Mouse (Mus musculus): Measurements from ENCODE around the gene Usp29. TPM values are rescaled to one million over a fixed set of nuclear protein-coding genes. Genes with fewer than 3 reads are reported as not detected.

Gene Usp29
- polyA plus RNA-seq, 1 experiment from 2014 or later: 3.5 TPM

DNA sequence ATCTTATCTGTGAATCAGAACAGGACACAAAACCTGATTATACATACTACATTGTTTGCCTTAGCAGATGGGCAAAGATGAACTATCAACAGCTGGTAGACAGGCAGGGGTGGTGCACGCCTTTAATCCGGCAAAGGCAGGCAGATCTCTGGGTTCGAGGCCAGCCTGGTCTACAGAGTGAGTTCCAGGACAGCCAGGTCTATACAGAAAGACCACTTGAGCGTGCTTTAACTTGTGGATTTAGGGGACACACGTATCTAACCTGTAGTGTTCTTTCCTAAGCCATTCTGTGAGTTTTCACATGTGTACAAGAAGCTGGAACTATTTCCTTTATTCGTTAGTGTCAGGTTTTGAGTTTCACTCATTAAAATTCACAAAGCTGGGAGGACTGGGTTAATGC lies 120.9 kb downstream of the Usp29 start:
- Histone ChIP-seq H3K27ac (ENCODE audit: low read length) (no peak overlapping the region), H3K4me1 (ENCODE audit: control insufficient read depth, insufficient read depth, low read length) (peaks cover 4% of the 10 kb centered on the region), H3K9me3 (ENCODE audit: control insufficient read depth, low read length) (no peaks in the 10 kb centered on the region), H3K9ac (ENCODE audit: low read depth, low read length) (no peak overlapping the region), H3K4me3 (ENCODE audit: low read length) (no peak overlapping the region), H3K4me2 (ENCODE audit: low read depth, low read length) (no peak overlapping the region), H3K36me3 (ENCODE audit: control insufficient read depth, insufficient read depth, low read length) (no peaks in the 10 kb centered on the region), H3K27me3 (replicated peaks; ENCODE audit: control insufficient read depth, insufficient read depth, low read length) (no peaks in the 10 kb centered on the region)
- ATAC-seq: no peak
- WGBS: 70% methylated on average over 6 of the region's 6 CpGs

DNA sequence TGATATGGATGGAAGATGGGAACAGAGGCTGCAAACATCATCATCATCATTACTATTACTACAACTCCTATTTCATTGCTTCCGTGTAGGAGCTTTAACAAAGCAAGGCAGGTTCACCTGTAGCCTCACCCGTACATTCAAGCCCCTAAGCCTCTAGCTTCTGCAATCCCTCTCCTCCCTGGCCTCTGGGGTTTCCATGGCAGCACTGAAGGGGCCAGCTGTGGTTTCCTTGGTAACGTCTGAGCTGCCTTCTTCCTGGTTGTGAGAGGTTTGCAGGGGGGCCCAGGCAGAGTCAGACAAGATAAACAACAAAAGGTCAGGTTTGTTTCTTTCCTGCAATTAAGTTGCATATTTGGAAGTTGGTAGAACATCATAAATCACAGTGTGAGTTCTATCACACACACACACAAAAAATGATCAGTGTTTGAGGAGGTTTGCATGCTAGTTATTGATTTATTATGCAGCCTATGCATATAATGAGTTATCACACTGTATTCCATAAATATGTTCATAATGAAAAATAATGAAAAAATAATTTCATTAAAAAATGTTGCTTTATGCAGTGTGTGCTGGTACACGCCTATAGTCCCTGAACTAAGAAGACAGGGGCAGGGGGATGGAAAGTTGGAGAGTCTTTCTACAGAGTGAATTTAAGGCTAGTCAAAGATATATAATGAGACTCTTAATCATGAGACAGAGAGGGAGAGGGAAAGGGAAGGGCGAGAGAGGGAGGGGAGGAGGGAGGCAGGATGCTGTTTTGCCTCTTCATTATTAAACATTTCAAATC lies 121.5 kb downstream of the Usp29 start:
- H3K27ac ChIP-seq (ENCODE audit: low read length): no peak overlapping the region
- no peaks in the 10 kb centered on the region for H3K27me3 ChIP-seq (replicated peaks; ENCODE audit: control insufficient read depth, insufficient read depth, low read length)
- 29% methylated on average over 5 of the region's 5 CpGs for WGBS
- peaks cover 4% of the 10 kb centered on the region for H3K4me1 ChIP-seq (ENCODE audit: control insufficient read depth, insufficient read depth, low read length)
- no peak overlapping the region for H3K4me2 ChIP-seq (ENCODE audit: low read depth, low read length)
- H3K4me3 ChIP-seq (ENCODE audit: low read length): no peak overlapping the region
- peak; percentile 67; the same call in 1 of the 2 replicates for ATAC-seq
- H3K36me3 ChIP-seq (ENCODE audit: control insufficient read depth, insufficient read depth, low read length): no peaks in the 10 kb centered on the region
- no peak overlapping the region for H3K9ac ChIP-seq (ENCODE audit: low read depth, low read length)
- no peaks in the 10 kb centered on the region for H3K9me3 ChIP-seq (ENCODE audit: control insufficient read depth, low read length)

DNA sequence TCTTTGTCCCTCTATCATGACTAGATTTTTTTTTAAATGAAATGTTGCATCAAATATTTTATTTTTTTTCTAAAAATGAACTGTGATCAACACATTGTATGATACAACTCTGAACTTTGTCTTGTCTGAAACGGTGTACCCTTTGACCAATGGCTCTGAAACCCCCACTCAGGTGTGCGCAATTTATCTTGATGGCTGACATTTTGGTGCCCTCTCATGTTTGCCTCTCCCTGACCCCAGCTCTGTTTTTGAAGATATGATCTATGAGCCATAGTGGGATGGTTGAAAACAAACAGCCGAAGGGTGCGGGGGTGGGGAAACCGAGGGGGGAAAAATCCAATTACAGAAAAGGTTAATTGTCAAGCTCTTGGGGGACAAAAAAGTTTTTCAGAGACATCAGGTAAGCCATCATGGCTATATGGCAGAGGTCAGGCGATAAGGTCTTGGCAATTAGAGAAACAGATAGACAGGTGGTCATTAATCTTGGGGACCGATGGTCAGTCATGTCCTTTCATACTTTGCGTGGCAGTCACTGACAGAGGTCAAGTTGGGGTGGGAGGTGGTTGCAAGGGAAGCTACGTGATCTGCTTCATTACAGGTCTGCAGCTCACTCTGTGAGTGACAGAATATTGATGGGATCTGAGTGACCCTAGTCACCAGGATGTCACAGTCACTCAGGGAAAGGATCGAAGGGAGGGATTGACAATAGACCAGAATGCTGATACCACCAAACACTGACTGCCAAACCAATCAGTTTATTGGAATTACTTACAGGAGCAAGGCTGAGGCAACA lies 125.4 kb downstream of the Usp29 start:
- Histone ChIP-seq H3K27ac (ENCODE audit: low read length) (no peak overlapping the region), H3K36me3 (ENCODE audit: control insufficient read depth, insufficient read depth, low read length) (no peaks in the 10 kb centered on the region), H3K4me2 (ENCODE audit: low read depth, low read length) (no peak overlapping the region), H3K9me3 (ENCODE audit: control insufficient read depth, low read length) (no peaks in the 10 kb centered on the region), H3K9ac (ENCODE audit: low read depth, low read length) (no peak overlapping the region), H3K27me3 (replicated peaks; ENCODE audit: control insufficient read depth, insufficient read depth, low read length) (no peaks in the 10 kb centered on the region), H3K4me3 (ENCODE audit: low read length) (no peak overlapping the region), H3K4me1 (ENCODE audit: control insufficient read depth, insufficient read depth, low read length) (peaks cover 10% of the 10 kb centered on the region)
- no peak for ATAC-seq
- WGBS: 50% methylated on average over 10 of the region's 10 CpGs

DNA sequence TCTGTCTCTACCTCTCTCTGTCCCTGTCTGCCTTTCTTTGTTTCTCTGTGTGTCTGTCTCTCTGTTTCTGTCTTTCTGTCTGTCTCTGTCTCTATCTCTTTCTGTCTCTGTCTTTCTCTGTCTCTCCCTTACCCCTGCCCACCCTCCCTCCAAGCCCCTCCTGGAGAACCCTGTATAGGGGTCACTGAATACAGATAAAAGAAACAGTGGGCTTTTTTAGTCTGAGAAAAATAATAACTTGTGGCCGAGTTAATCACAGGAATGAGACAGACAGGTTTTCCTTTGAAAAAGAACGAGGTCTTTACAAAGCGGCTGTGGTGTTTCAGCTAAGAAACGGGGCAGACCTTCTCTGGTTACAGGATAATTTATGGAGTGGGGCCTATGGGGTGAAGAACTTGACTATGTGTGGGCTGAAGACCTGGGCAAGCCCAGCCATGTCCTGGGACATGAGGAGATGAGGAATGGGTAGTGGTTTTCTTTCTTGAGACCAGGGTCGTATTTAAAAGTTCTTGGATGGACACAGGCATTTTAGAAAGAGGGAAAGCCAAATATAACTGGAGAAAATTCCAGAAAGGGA lies 128.4 kb downstream of the Usp29 start:
- WGBS: 34% methylated on average over 5 of the region's 5 CpGs
- ATAC-seq: no peak
- Histone ChIP-seq H3K4me1 (ENCODE audit: control insufficient read depth, insufficient read depth, low read length) (peaks cover 7% of the 10 kb centered on the region; the same call in 1 of the 2 replicates), H3K9ac (ENCODE audit: low read depth, low read length) (no peak overlapping the region), H3K27me3 (replicated peaks; ENCODE audit: control insufficient read depth, insufficient read depth, low read length) (no peaks in the 10 kb centered on the region), H3K4me2 (ENCODE audit: low read depth, low read length) (no peak overlapping the region), H3K36me3 (ENCODE audit: control insufficient read depth, insufficient read depth, low read length) (no peaks in the 10 kb centered on the region), H3K27ac (ENCODE audit: low read length) (no peak overlapping the region), H3K4me3 (ENCODE audit: low read length) (no peak overlapping the region), H3K9me3 (ENCODE audit: control insufficient read depth, low read length) (no peaks in the 10 kb centered on the region)

DNA sequence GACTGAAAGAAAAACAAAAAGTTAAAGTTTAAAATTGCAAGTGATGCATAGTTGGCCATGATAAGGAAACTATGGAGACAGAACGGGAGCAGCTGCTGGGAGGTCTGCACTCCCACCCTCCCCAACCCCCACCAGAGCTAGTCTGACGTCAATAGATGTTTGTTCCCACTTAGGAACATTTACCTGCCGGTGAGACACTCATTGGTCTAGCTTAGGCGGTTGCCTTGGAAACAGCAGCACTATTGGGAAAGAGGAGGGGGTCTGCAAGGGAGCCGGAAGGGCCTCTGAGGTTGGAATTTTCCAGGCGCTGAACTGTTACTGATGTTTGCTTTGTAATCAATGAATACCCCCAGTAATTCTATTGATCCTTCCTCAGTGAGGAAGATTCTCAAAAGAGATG lies 130.3 kb downstream of the Usp29 start:
- peak; percentile 56; the same call in 1 of the 2 replicates for ATAC-seq
- Histone ChIP-seq H3K9me3 (ENCODE audit: control insufficient read depth, low read length) (no peaks in the 10 kb centered on the region), H3K4me2 (ENCODE audit: low read depth, low read length) (no peak overlapping the region), H3K9ac (ENCODE audit: low read depth, low read length) (no peak overlapping the region), H3K27me3 (replicated peaks; ENCODE audit: control insufficient read depth, insufficient read depth, low read length) (no peaks in the 10 kb centered on the region), H3K36me3 (ENCODE audit: control insufficient read depth, insufficient read depth, low read length) (no peaks in the 10 kb centered on the region), H3K4me3 (ENCODE audit: low read length) (no peak overlapping the region), H3K27ac (ENCODE audit: low read length) (no peak overlapping the region), H3K4me1 (ENCODE audit: control insufficient read depth, insufficient read depth, low read length) (peaks cover 7% of the 10 kb centered on the region; the same call in 1 of the 2 replicates)
- 8% methylated on average over 6 of the region's 6 CpGs for WGBS

DNA sequence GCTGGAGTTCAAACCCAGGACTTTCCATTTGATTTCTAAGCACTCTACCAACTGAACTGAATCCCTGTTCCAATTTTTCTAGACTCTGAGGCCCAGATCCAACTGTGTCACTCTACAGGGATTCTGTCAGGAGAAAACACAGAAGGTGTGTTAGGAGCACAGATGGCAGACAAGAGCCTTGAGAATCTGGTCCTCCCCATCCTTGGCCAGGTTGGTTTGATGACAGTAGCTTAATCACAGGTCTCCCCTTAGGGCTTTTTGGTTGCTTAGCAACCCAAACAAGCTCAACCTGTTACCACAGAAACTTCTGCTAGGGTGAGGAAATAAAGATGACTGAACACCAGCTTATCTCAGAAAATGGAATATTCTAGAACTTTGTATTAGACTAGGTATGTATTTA lies 136.0 kb downstream of the Usp29 start:
- ATAC-seq: no peak
- H3K27me3 ChIP-seq (replicated peaks; ENCODE audit: control insufficient read depth, insufficient read depth, low read length): no peaks in the 10 kb centered on the region
- H3K4me3 ChIP-seq (ENCODE audit: low read length): no peak overlapping the region
- H3K9me3 ChIP-seq (ENCODE audit: control insufficient read depth, low read length): no peaks in the 10 kb centered on the region
- no peaks in the 10 kb centered on the region for H3K4me1 ChIP-seq (ENCODE audit: control insufficient read depth, insufficient read depth, low read length)
- no peak overlapping the region for H3K4me2 ChIP-seq (ENCODE audit: low read depth, low read length)
- no peak overlapping the region for H3K9ac ChIP-seq (ENCODE audit: low read depth, low read length)
- no peaks in the 10 kb centered on the region for H3K36me3 ChIP-seq (ENCODE audit: control insufficient read depth, insufficient read depth, low read length)
- H3K27ac ChIP-seq (ENCODE audit: low read length): no peak overlapping the region

DNA sequence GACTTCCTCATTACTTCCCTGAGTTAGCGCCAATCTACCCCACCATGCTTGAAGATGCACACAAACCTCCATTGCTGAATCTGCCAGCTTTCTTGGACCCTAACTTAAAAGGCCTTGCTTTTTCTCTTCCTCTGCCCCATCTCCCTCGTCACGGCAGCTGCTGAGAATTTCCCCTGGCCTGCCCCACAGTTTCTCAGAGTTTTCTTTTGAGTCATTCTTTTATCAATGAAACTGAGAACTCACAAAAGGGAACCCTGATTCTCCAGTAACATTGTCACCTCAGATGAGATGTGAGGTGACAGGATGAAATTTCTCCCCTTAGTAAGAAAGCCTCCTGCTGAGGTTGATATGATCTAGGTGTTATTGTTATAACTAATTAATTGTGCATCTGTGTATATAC lies 138.5 kb downstream of the Usp29 start:
- H3K36me3 ChIP-seq (ENCODE audit: control insufficient read depth, insufficient read depth, low read length): no peaks in the 10 kb centered on the region
- no peak overlapping the region for H3K9ac ChIP-seq (ENCODE audit: low read depth, low read length)
- no peaks in the 10 kb centered on the region for H3K4me1 ChIP-seq (ENCODE audit: control insufficient read depth, insufficient read depth, low read length)
- no peak overlapping the region for H3K27ac ChIP-seq (ENCODE audit: low read length)
- 70% methylated on average over 3 of the region's 3 CpGs for WGBS
- ATAC-seq: no peak
- no peaks in the 10 kb centered on the region for H3K9me3 ChIP-seq (ENCODE audit: control insufficient read depth, low read length)
- no peaks in the 10 kb centered on the region for H3K27me3 ChIP-seq (replicated peaks; ENCODE audit: control insufficient read depth, insufficient read depth, low read length)
- no peak overlapping the region for H3K4me2 ChIP-seq (ENCODE audit: low read depth, low read length)
- H3K4me3 ChIP-seq (ENCODE audit: low read length): no peak overlapping the region

DNA sequence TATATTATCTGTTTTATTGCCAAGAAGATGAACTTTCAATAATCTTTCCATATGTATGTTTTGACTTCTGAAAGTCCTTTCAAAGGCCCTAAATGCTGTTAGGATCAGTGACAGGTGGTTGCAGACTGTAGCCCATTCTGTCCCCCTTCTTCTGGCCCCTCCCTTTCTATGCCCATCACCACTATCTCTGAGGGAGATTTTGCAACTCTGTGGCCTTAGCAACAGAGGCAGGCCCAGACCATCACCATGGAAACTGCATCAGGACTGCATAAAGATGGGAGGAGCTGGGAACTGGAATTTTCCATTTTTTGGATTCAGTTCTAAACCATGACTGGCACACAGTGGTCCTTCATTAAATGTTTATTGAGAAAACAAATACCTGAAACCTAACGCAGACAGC lies 139.2 kb downstream of the Usp29 start:
- WGBS: 72% methylated on average over 1 of the region's 1 CpGs
- Histone ChIP-seq H3K9ac (ENCODE audit: low read depth, low read length) (no peak overlapping the region), H3K4me3 (ENCODE audit: low read length) (no peak overlapping the region), H3K4me1 (ENCODE audit: control insufficient read depth, insufficient read depth, low read length) (no peaks in the 10 kb centered on the region), H3K4me2 (ENCODE audit: low read depth, low read length) (no peak overlapping the region), H3K36me3 (ENCODE audit: control insufficient read depth, insufficient read depth, low read length) (no peaks in the 10 kb centered on the region), H3K9me3 (ENCODE audit: control insufficient read depth, low read length) (no peaks in the 10 kb centered on the region), H3K27ac (ENCODE audit: low read length) (no peak overlapping the region), H3K27me3 (replicated peaks; ENCODE audit: control insufficient read depth, insufficient read depth, low read length) (no peaks in the 10 kb centered on the region)
- no peak for ATAC-seq

DNA sequence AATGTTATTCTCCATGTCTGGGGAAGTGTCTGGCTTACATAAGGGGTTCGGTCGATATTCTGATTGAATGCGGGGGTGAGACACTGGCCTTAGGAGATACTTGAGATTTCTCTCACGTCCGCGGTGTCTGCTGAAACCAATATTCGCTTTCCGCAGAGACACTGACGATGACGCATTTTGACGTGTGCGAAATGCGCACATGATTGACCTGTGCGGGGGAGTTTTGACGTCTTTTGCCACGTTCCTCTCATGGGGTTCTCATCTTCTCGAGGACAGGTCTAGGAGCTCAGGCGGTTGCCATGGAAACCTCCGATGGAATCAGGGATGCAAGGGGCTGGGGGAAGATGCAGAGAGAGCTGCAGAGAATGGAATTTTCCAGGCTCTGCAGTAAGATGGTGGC lies 144.1 kb downstream of the Usp29 start:
- Histone ChIP-seq H3K4me2 (ENCODE audit: low read depth, low read length) (no peak overlapping the region), H3K27me3 (replicated peaks; ENCODE audit: control insufficient read depth, insufficient read depth, low read length) (no peaks in the 10 kb centered on the region), H3K9ac (ENCODE audit: low read depth, low read length) (no peak overlapping the region), H3K4me1 (ENCODE audit: control insufficient read depth, insufficient read depth, low read length) (no peaks in the 10 kb centered on the region), H3K27ac (ENCODE audit: low read length) (no peak overlapping the region), H3K36me3 (ENCODE audit: control insufficient read depth, insufficient read depth, low read length) (no peaks in the 10 kb centered on the region), H3K4me3 (ENCODE audit: low read length) (no peak overlapping the region), H3K9me3 (ENCODE audit: control insufficient read depth, low read length) (no peaks in the 10 kb centered on the region)
- ATAC-seq: no peak
- WGBS: 71% methylated on average over 19 of the region's 19 CpGs

All from intestine, embryonic 16.5 days (tissue).